Mouse (Mus musculus) brain, embryonic 14.5 days (tissue): ENCODE measurements at regions not wholly inside any gene's neighbourhood (a gene's known extent, or its start where the extent isn't known, plus 50 kb on each side); places are given as distances from the start of the nearest gene placed in this dataset.
"Not testable (repeated sequence)": the region's sequence is repeated elsewhere in the genome, so short reads cannot be mapped to it uniquely, and the experiment has no call there.

ENCODE experiments used
- CTCF ChIP-seq: fragments of 200-500 bp; IDR thresholded peaks from 2 replicates; pipeline ENCODE4 v1.5.1; 2012; ENCODE audit warnings: inconsistent platforms, mild to moderate bottlenecking, moderate library complexity, borderline replicate concordance; ENCODE audit not compliant: insufficient read depth, insufficient read length; ENCODE audit errors: extremely low read depth
- POLR2A ChIP-seq: fragments of 200-500 bp; IDR thresholded peaks from 2 replicates; pipeline ENCODE4 v1.6.1; 2012; ENCODE audit warnings: mild to moderate bottlenecking, inconsistent platforms, borderline replicate concordance; ENCODE audit not compliant: poor library complexity, insufficient read depth, insufficient read length, severe bottlenecking; ENCODE audit errors: extremely low read depth

DNA sequence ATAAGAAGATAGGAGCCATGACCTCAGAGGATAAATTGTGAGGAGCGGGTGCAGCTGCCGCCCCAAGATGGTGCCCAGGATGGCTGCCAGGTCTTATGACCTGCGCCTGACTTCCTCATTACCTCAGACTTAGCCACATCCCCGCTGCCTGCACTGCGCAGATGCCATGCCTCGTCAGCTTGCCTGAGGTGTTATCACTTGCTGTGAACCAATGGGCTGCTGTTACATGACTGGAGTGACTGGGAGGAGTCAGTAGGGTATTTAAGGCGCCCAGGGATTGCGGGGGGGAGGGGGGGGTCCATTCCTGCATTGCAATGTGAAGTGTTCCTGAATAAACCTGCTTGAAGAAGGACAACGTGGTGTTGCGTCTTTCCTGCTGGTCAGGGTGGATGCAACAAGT, 126.2 kb downstream of the Bod1 start:
- TF ChIP-seq POLR2A, CTCF: not testable (repeated sequence)
